Mouse (Mus musculus) Patski (cell line): Measurements from ENCODE around the gene Olfr1495. TPM values are rescaled to one million over a fixed set of nuclear protein-coding genes. Genes with fewer than 3 reads are reported as not detected.

Experiments
- ATAC-seq: fragments of 100-300 bp; one replicate; pipeline ENCODE4 v1.8.0; 2021
- CTCF ChIA-PET: fragments of 350-600 bp; sonication (Branson Sonifier 250); formaldehyde crosslinking; loops from one replicate; lab custom pipeline; 2022; ENCODE audit warnings: inconsistent platforms; lab: Charles Lee
- POLR2A ChIA-PET: fragments of 350-600 bp; sonication (Branson Sonifier 250); formaldehyde crosslinking; loops from one replicate; lab custom pipeline; 2022; ENCODE audit warnings: antibody characterized with exemption, inconsistent platforms; lab: Charles Lee
- DNase-seq: peaks from one replicate; pipeline ENCODE4 v3.0.0-alpha.2; 2011; ENCODE audit warnings: low read depth, low spot score
- H3K27me3 ChIP-seq: fragments of 371-371 bp; one replicate; pipeline ENCODE4 v1.5.1; 2021
- CTCF ChIP-seq: fragments of 100-300 bp; IDR thresholded peaks from one replicate; pipeline ENCODE4 v1.5.1; 2021
- in situ Hi-C: fragments of 300-500 bp; cut with MboI; formaldehyde crosslinking; loops from 3 replicates; pipeline ENCODE4 v1.11.1; 2018; ENCODE audit warnings: low pct_unique_long_range_greater_than_20kb, mixed read lengths
- polyA plus RNA-seq: library from polyadenylated mRNA; unstranded; gene quantifications from one replicate; pipeline ENCODE4 v1.2.3, GENCODE M21; 2021

The Olfr1495 gene
- polyA plus RNA-seq, 1 experiment from 2014 or later: not detected

DNA sequence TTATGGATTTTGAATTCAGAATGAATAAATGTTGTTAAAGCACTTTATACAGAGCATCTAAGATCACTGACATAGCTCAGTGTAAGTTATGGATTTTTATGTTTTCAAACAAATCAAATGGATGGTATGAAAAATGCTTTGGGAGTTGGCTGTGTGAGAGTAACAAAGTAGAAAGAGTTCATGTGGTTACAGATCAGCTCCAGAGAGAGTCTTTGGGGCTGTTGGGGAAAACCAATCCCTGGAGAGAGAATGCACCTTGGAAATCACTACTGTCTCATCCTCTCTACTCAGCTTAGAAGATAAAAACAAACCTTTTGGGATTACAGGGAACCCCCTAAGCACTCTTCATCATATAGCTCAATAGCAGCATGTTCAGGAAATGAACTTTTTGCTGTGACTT is 54.9 kb downstream of the Olfr1495 start, which contains the start of gene Olfr1499:
Gene Olfr1499 (minus strand): TSS at position 101 of the 400 bp plus-strand sequence.
- ChIA-PET POLR2A (no interaction called here), CTCF (interaction anchor here (1.9 kb wide), 1 partner anchor 14 kb away, joined by 5 read pairs; no protein-coding TSS in a partner anchor)
- DNase-seq: no peak
- no peak for TF ChIP-seq CTCF
- H3K27me3 ChIP-seq: peaks cover 4% of the 10 kb centered on the region
- no peak for ATAC-seq
- in situ Hi-C loops: loop anchor here (25.0 kb wide), 2 partner anchors 1282 to 1382 kb away; partner anchors contain the start of genes Fam111a and Pfpl

Other genes with a start within 250 kb of the Olfr1495 start
- gene Olfr1480, start 236.7 kb upstream of the Olfr1495 start, polyA plus RNA-seq: not detected
- not detected for gene Olfr1484, start 181.1 kb upstream of the Olfr1495 start, polyA plus RNA-seq
- not detected for gene Olfr1487, start 147.2 kb upstream of the Olfr1495 start, polyA plus RNA-seq
- gene Olfr1489, start 133.0 kb upstream of the Olfr1495 start, polyA plus RNA-seq: not detected
- gene Olfr1490, start 113.5 kb upstream of the Olfr1495 start, polyA plus RNA-seq: not detected
- gene Olfr1491, start 67.3 kb upstream of the Olfr1495 start, polyA plus RNA-seq: not detected
- gene Olfr1493-ps1, start 41.3 kb upstream of the Olfr1495 start, polyA plus RNA-seq: not detected
- not detected for gene Olfr1494, start 24.9 kb upstream of the Olfr1495 start, polyA plus RNA-seq
- not detected for gene Olfr1496, start 13.3 kb downstream of the Olfr1495 start, polyA plus RNA-seq
- not detected for gene Olfr1497, start 33.6 kb downstream of the Olfr1495 start, polyA plus RNA-seq
- gene Olfr1499, start 54.8 kb downstream of the Olfr1495 start, polyA plus RNA-seq: not detected
- gene Olfr1500, start 65.9 kb downstream of the Olfr1495 start, polyA plus RNA-seq: not detected
- gene Olfr1501, start 86.1 kb downstream of the Olfr1495 start, polyA plus RNA-seq: not detected
- not detected for gene Olfr1502, start 97.2 kb downstream of the Olfr1495 start, polyA plus RNA-seq
- not detected for gene Olfr1504, start 133.3 kb downstream of the Olfr1495 start, polyA plus RNA-seq
- not detected for gene Olfr1505, start 148.9 kb downstream of the Olfr1495 start, polyA plus RNA-seq